Mouse (Mus musculus): ENCODE results near the gene Oas2.

Gene Oas2

DNA sequence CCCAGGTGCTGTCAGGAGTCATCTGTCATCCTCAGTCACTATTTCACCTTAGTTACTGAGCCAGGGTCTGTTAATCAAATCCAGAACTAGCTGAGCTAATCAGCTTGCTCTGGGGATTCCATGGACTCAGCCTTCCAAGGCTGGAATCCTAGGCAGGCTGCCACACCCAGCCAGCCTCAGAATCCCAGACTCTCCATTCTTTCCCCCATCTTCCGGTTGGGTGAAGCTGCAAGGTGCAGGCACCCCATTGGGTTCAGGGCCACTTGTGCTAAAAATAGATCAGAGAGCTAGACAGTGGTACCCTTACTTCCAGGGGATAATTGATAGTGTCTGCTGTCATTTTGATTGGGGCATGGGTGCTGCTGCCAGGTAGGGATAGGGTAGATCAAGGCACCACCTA lies 16.9 kb downstream of the Oas2 start:
- no peak for DNase-seq (ENCODE audit: low spot score in 2 of 2)

DNA sequence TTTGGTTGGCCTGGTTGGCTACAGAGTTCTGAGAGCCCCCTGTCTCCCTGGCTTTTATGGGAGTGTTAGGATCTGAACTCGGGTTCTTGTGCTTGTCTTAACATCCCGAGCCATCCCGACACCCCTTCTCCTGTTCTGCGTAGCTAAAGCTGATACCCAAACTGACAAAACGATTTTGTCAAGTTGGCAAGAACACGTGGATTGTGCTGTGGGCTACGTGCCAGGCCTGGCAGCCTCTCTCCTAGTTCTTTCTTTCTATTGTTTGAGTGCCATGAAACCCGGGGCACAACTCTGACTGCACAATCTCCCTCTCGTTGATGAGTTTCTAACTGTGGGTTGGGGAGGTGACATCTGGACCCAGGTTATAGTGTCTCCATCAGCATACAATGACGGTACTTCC lies 20.3 kb downstream of the Oas2 start:
- no peak for DNase-seq (ENCODE audit: low spot score in 2 of 2)

DNA sequence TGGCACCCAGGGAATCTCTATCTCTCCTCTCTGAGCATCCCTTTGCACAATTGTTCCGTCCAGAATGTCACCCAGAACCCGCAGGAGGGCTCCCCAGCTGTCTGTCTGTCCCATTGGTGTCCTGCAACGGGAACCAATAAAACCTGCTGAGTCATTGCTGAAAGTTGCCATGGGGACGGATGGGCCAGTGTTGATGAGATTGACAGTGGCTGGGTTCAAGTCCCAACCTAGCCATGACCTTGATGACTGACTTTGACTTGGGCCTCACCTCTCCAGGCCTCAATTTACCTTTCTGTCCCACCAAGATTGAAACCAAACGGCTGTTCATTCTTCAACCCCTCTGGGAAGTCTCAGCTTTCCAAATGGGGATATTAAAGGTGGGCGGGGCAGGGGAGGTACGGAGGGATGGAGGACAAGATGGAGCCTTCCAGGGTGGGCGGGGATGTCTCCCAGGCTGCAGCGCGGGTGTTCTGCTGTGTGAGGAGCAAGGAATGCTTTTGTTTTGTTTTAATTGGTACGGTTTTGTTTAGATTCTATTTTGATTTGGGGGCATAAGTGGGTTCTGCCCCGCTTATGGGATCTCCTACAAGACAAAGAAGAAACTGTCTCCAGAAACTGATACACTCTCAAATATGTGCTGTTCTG lies 23.7 kb downstream of the Oas2 start:
- no peak for DNase-seq (ENCODE audit: low spot score in 2 of 2)

DNA sequence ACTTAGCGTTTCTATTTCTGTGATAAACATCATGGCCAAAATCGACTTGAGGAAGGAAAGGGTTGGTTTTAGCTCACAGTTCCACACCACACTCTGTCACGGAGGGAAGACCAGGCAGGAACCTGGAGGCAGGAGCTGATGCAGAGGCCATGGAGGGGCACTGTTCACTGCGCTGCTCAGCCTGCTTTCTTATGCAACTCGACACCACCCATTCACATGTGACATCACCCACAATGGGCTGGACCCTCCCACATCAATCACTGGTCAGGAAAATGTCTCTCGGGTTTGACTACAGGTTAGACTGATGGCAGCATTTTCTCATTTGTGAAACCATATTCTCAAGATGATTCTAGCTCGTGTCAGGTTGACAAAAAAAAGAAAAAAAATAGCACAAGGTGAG lies 28.6 kb downstream of the Oas2 start:
- no peak for DNase-seq (ENCODE audit: low spot score in 2 of 2)

DNA sequence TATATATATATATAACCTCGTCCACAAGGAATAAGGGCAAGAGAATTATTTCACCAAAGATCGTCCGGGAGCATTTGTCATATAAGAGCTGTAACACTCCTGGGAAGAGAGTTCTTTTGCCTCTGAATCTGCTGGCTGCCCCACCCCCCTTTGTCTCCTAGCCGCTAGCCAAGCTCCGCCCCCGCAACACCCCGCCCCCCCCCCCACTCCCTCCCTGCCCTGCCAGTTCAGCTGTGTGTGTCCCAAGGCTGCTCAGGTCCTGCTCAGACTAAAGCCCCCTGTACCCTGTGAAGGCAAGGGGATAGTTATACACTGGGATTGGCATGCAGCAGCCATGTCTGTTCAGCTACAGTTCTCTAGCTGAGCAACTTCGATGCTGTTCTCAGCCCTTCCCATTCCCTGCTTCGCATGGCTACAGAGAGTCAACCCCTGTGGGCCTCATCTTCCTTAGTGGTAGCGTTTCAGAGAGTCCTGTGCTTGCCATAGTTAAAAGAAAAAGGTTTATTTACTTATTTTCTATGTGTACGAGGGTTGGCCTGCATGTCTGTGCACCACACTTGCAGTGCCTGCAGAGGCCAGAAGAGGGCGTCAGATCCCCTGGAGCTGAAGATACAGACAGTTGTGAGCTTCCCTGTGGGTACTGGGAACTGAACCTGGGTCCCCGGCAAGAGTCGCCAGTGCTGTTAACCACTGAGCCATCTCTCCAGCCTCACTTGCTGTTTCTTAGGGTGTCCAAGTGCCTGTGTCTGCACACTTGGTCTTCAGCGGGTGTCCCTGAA lies 30.9 kb downstream of the Oas2 start:
- no peak for DNase-seq (ENCODE audit: low spot score in 2 of 2)

DNA sequence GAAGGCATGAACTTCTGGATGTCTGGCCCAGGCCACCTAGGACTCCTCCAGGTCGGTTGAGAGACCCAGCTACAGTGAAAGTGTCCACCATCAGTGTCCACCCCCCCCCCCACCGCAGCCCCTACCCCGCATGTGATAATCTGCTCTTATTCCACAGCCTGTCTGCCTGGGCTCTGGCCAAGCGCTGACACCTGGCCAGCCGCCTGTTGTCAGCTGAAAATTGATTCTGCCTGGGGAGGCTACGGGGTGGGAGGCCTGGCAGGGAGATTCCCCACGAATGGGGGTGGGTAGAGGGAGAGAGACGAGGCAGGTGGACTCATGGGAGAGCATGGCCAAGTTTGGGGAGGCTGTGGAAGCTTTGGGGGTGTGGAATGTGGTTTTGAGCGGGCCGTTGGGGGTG lies 32.5 kb downstream of the Oas2 start:
- no peak for DNase-seq (ENCODE audit: low spot score in 2 of 2)

DNA sequence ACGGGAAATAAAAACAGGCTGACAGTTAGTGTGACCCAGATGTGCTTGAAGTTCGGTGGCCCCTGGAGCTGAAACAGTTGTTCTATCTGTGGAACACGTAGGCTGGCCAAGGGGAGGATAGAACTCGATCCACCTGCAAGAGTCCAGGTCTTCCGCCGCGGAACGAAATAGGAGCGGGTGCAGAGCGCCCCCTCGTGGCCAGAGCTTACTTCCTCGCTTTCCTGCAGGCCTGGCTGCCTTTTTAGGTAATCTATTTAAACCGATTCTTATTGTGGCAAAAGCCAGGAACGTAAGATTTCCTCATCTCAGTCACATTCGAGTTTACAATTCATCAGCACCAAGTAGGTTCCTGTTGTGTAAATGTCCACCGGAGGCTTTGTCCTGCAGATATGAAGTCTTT lies 35.3 kb downstream of the Oas2 start:
- DNase-seq (ENCODE audit: low spot score in 2 of 2) = peak; percentile 58 to 64

DNA sequence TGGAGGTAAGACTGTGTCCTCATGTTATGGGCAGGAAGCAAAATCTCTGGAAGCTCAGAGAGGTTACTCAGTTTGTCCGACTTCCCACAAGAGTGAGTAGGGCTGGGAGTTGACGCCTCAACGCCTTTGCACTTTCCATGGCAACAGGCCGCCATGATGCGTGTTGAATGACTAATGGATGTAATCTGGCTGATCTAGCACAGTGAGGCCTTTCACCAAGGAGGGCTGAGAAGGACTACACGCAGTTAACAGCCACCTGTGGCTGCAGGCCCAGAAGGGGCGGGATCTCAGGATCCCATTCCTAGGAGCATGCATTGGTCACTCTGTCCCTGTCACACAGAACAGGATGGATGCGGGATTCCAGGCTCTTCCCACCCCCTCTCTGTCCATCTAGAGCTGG lies 36.9 kb downstream of the Oas2 start:
- no peak for DNase-seq (ENCODE audit: low spot score in 2 of 2)

DNA sequence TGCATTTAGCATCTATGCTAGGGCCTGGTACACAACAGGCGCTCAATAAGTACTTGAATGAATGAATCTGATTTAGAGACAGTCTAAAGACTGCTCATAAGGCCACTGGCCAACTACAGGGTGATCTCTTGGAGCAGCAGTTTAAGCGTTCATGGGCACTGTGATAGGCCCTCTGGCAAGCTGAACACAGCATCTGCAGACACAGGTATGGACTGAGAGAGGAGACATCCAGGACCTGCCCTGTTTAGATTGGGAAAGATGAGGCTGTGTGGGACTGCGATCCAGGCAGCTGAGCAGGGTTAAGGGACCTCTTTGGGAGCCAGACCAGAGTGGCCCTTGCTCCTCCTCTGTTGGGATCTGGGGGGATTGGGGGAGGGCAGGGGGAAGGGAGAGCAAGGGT lies 37.8 kb downstream of the Oas2 start, which contains the start of gene Dtx1:
Gene Dtx1 (minus strand): TSS at position 101 of the 400 bp plus-strand sequence.
- DNase-seq (ENCODE audit: low spot score in 2 of 2) = no peak

DNA sequence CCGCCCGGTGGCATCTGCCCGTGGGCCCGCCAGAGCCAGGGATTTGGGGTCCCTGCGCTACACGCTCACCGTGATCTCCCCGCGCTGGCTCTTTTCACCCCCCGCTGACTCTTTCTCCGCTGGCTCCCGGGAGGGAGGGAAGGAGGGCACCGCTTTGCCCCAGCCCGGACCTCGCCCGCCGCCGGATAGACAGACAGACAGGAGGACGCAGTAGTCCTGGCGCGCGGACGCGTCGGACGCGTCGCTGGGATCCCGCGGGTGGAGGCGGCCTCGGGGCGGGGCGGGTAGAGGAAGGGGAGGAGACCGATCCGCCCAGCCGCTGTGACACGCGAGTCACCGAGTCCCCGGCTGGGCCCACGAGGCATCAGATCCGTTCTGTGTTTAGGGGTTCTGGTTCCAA lies 38.2 kb downstream of the Oas2 start:
- peak; percentile 75 to 76 for DNase-seq (ENCODE audit: low spot score in 2 of 2)

DNA sequence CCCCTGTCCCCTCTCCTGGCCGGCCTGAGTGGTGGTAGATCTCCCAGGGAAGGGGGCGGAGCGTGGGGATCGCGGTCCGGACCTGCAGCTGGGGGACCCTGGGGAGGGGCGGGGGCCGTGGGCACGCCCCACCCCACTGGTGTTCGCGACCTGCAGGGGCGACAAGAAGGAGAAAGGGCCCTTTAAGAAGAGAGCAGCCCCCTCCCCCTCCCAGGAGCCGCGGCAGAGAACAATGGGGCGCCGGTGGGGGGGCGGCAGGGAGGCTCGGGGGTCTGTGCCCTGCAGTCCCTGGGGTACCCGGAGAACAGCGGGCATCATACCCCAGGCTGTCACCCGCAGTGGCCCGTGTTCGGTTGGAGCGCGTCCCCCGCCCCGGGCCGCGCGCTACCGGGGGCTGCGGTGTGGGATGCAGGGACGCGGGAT lies 38.8 kb downstream of the Oas2 start:
- no peak for DNase-seq (ENCODE audit: low spot score in 2 of 2)

DNA sequence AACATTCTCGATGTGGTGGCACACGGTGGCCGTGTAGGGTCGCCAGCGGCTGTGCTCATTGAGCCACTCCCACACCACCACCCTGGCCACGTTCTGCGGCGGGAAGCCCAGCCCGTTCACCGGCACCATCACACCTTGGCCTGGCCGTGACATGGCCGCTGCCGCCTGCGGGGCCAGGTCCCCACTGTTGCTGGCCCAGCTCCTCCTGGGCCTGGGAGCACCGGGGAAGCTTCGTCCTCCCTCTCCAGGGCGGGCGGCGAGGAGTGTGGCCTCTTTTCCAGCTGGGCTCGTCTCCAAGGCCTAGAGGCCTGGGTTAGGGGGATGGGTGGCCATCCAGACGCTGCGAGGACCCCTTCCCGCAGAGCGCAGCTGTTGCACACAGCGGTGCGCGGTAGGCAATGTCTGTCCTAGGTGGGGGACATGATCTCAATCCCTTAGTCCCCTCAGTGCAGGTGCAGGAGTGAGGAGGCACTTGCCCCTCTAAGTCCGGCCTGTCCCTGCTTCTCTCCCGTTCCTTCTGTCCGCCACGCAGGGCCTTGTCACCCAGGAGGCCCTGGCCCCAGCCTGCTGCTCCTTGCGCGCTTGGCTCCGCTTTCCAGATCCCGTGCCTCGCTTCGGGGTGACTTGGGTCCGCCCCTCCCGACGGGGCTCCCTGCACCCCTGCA lies 39.4 kb downstream of the Oas2 start:
- DNase-seq (ENCODE audit: low spot score in 2 of 2) = peak in 1 of 2 experiments; percentile 31

DNA sequence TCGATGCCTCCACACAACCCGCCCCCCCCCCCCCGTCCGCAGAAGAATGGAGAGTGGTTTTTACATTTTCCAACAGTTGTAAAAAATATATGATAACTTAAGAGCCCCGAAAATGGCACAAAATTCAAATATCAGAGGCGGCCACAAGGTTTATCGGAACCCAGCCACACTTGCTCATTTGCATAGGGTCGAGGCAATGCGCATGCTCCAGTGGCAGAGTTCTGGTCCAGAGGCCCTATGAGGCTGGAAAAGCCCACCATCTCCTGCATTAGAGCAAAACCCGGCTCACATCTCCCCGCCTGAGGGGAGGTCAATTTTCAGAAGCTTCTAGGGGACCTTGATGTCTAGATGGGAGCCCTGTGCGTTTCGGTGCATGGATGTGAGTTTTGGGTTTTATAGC lies 42.7 kb downstream of the Oas2 start:
- DNase-seq (ENCODE audit: low spot score in 2 of 2) = no peak

DNA sequence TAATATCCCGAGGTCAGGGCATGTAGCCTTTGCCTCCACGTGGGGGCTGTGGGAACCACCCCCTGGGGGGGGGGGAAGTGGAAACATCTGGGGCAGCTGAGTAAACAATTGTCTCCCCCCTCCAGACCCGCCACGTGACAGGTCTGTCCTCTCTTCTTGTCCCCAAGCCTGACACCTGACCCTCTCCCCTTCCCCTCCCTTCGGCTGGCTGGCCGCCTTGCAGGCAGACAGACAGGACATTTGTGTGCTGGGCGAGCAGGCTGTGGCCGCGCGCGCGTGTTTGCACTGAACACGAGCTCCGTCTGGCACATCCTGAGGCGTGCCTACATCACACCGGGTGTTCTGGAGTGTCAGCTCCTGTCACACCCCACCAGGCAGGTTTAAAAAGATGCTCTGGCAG lies 43.1 kb downstream of the Oas2 start:
- DNase-seq (ENCODE audit: low spot score in 2 of 2) = peak; percentile 43 to 45

DNA sequence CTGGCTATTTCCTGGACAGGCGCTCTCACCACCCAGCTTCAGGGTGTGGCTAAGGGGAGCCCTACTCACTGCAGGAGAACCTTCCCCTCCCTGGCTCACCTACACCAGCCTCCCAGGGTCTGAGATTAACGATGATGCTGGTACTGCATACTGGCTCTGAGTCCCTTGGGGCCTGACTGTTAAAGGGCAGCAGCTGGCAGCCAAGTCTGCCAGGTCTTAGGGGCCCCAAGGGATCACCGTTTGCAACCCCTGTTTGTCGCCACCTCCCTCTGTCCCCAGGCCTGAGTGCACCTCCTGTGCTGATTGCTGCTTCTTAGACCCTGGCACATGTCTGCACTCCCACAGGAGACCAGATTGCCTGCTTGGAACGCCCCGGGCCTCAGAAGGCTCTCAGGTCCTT lies 45.2 kb downstream of the Oas2 start:
- DNase-seq (ENCODE audit: low spot score in 2 of 2) = no peak

DNA sequence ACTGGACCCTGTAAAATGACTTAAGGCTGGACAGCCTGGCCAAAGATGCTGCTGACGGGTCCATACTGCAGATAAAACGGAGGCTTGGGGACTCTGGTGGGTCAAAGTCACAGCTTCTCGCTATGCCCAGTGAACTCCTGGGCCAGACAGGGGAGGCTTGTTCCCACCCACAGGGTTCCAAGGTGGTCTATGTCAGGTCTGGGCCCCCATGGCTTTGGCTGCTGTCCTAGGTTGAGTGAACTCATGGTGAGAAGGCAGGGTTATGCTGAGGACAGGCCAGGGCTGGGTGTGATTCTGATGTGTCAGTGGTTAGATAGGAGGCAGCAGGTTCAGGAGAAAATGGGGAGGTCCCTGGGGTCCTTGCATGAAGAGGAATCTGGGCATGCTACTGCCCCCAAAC lies 46.0 kb downstream of the Oas2 start:
- no peak for DNase-seq (ENCODE audit: low spot score in 2 of 2)

DNA sequence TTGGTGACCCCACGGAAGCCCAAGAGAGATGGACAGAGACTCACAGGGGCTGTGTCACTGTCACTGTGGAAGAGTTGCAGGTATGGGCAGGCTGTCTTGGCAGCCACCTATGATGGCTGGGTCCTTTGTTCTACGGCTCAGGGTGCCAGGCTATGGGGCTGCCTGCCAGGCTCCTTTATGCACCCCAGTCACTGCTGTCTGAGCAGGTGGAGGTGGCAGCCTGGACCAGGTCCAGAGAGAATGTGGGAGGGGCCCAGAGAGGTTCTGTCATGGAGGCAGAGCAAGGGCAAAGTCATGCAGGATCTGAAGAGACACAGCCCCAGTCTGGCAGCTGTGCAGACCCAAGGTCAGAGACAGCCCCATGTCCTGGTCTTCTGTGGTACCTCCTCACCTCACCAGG lies 46.7 kb downstream of the Oas2 start:
- no peak for DNase-seq (ENCODE audit: low spot score in 2 of 2)

DNA sequence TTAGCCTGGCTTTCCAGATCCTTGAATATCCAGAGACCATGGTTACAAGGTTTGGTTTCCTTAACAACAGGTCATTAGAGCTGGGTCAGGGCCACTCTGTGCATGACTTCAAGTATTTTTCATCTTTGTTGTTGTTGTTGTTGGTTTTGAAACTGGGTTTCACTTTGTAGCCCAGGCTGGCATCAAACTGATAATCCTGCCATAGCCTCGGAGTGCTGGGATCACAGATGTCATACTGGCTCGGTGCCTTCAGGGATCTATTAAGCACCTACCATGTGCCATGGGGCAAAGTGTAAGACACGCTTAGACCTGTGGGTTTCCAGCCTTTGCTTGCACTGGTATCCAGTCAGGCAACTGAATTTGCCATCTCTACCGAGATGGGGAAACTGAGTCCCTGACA lies 47.2 kb downstream of the Oas2 start:
- DNase-seq (ENCODE audit: low spot score in 2 of 2) = no peak

DNA sequence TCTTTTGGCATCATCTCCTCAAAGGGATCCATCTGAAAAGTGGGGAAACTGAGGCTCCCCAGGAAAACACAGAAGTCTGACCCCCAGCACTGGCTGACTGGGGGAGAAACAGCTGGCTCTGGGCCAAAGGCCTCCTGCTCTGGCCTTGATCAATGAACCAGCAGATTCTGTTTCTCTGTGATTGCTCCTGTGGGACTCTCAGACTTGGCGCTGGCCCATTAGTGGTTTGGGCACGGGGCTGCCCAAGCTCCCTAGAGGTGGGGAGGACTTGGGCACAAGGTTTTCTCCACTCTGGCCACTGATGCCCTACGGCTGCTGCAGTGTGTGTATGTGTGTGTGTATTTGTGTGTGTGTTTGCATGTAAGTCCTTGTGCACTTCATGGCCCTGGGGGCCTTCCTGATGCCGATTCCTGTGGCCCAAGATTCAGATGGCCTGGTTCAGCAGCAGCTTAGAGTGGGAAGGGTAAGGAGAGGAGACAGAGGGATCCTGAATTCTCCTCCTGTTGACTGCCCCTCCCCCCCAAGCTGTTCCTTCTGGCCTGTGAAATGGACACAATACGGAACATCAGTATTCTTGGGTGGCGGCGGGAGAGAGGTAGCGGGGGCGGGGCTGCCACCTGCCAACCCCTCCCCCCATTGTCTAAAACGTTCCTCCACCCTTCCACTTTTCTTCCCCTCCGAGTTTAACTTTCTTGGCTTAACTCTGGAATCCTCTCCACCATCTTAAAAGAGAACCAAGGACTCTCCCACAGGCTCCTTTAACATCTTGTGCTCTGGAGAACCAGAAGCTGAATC lies 48.5 kb downstream of the Oas2 start:
- DNase-seq (ENCODE audit: low spot score in 2 of 2) = no peak

DNA sequence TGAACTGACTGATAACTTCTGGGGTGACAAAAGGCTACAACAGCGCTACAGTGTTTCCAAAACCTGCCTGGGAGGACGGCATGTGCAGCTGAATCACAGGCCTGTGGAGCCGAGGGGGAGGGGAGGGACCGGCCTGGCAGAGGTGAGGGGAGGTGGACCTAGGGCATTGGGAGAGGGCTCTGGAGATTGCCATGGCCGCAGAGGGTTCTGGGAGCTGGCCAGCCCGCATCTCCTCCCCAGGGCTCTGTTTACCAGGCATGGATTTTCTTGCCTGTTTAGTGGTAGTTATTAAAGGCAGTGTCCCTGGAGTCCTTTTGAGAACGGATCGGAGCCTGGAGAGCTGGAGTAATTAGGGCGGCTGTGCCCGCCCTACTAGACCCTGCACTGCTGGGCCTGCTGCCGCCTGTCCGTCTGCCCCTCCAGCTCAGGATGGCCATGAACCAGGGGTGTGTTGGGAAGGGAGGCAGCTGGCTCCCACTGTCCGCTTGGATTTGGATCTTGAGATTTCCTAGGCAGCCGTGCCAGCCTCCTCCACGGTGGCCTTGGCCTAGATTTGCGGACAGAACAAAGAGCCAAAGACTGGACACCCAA lies 50.8 kb downstream of the Oas2 start:
- DNase-seq (ENCODE audit: low spot score in 2 of 2) = peak; percentile 32 to 43

DNA sequence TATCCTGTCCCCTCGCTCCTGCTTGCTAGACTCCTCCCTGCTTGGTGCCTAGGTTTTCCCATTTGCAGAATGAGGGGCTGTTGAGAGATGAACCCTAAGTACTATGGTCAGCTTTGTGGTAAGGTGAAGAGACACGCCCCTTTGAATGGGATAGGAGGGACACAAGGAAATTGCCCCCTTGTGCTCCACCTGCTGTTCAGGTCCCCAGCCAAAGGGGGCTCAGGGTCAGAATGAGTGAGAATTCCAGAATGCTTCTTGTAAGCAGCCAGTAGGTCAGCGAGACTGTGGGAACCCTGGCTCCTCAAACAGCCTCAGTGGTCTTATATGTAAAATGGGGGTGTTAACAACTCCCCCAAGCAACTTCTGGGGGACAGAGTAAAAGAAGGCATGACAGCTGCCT lies 51.5 kb downstream of the Oas2 start:
- DNase-seq (ENCODE audit: low spot score in 2 of 2) = no peak

DNA sequence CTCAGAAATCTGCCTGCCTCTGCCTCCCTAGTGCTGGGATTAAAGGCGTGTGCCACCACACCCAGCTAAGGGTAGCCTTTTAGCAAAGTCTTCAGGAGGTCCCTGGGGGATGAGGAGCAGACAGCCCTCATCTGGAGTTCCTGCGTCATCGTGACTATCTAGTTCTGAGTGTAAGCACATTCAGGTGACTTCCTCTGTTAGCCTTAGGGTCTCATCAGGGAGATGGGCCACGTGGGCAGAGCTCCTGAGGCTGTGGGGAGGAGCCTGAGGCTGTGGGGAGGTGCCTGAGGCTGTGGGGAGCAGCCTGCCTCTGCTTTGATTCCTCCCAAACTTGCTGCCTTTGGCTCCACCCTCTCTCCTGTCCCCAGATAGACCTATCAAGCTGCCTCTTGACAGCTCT lies 52.8 kb downstream of the Oas2 start:
- DNase-seq (ENCODE audit: low spot score in 2 of 2) = no peak
